Mouse (Mus musculus) layer of hippocampus, adult 11-12 months (tissue): ENCODE results near the gene Rnf166.

ENCODE experiments used
- DNase-seq: peaks from one replicate; pipeline ENCODE4 v3.0.0; 2022; ENCODE audit warnings: low spot score

Rnf166 gene

GRCm38 (mm10) chr8:122437708-122438331 lies 38.0 kb downstream of the Rnf166 start:
- DNase-seq = no peak

GRCm38 (mm10) chr8:122436586-122437125 lies 39.2 kb downstream of the Rnf166 start:
- no peak for DNase-seq

- no peak for DNase-seq
Observed at GRCm38 (mm10) chr8:122436146-122436545, 39.7 kb downstream of the Rnf166 start.

- no peak for DNase-seq
Observed at GRCm38 (mm10) chr8:122435375-122435774, 40.5 kb downstream of the Rnf166 start.

GRCm38 (mm10) chr8:122433269-122433905 lies 42.5 kb downstream of the Rnf166 start:
- no peak for DNase-seq

GRCm38 (mm10) chr8:122432443-122433268 lies 43.2 kb downstream of the Rnf166 start, which contains the start of gene Cyba:
Gene Cyba (minus strand): TSS chr8:122432930.
- no peak for DNase-seq

- DNase-seq = no peak
Observed at GRCm38 (mm10) chr8:122431694-122432442, 44.0 kb downstream of the Rnf166 start.

GRCm38 (mm10) chr8:122430646-122431045 lies 45.2 kb downstream of the Rnf166 start:
- no peak for DNase-seq

GRCm38 (mm10) chr8:122430058-122430636 lies 45.7 kb downstream of the Rnf166 start:
- DNase-seq = no peak

- no peak for DNase-seq
Observed at GRCm38 (mm10) chr8:122428163-122428562, 47.7 kb downstream of the Rnf166 start.

GRCm38 (mm10) chr8:122427607-122428006 lies 48.3 kb downstream of the Rnf166 start:
- DNase-seq = no peak

GRCm38 (mm10) chr8:122426145-122426544 lies 49.7 kb downstream of the Rnf166 start:
- DNase-seq = no peak

- DNase-seq = no peak
Observed at GRCm38 (mm10) chr8:122423659-122424058, 52.2 kb downstream of the Rnf166 start.

GRCm38 (mm10) chr8:122423217-122423616 lies 52.6 kb downstream of the Rnf166 start:
- no peak for DNase-seq

- DNase-seq = no peak
Observed at GRCm38 (mm10) chr8:122421376-122422070, 54.3 kb downstream of the Rnf166 start, which contains the start of gene Il17c. Gene Il17c (plus strand): TSS chr8:122422020.

- DNase-seq = no peak
Observed at GRCm38 (mm10) chr8:122419881-122420555, 55.8 kb downstream of the Rnf166 start.
